Mouse (Mus musculus): ENCODE data around the gene Mpdu1.
"Not testable (repeated sequence)": the region's sequence is repeated elsewhere in the genome, so short reads cannot be mapped to it uniquely, and the experiment has no call there.

Gene Mpdu1

GRCm38 (mm10) chr11:69662213-69662966, at the start of gene Mpdu1:
Gene Mpdu1 (minus strand): TSS chr11:69662642.
- DNase-seq, result peak; percentile 100

- no peak for DNase-seq
Observed at GRCm38 (mm10) chr11:69711082-69711481, 48.6 kb upstream of the Mpdu1 start.

GRCm38 (mm10) chr11:69710470-69710869, 48.0 kb upstream of the Mpdu1 start:
- no peak for DNase-seq

GRCm38 (mm10) chr11:69709554-69710446, 47.4 kb upstream of the Mpdu1 start:
- no peak for DNase-seq

- no peak for DNase-seq
Observed at GRCm38 (mm10) chr11:69708614-69709265, 46.3 kb upstream of the Mpdu1 start.

- DNase-seq, result no peak
Observed at GRCm38 (mm10) chr11:69707873-69708381, 45.5 kb upstream of the Mpdu1 start.

GRCm38 (mm10) chr11:69707480-69707847, 45.0 kb upstream of the Mpdu1 start:
- DNase-seq, result no peak

- DNase-seq, result peak; percentile 99
Observed at GRCm38 (mm10) chr11:69706775-69707479, 44.5 kb upstream of the Mpdu1 start.

GRCm38 (mm10) chr11:69704613-69705010, 42.2 kb upstream of the Mpdu1 start:
- DNase-seq, result no peak

GRCm38 (mm10) chr11:69703814-69704612, 41.6 kb upstream of the Mpdu1 start:
- peak; percentile 60 for DNase-seq

- not testable (repeated sequence) for DNase-seq
Observed at GRCm38 (mm10) chr11:69703381-69703780, 40.9 kb upstream of the Mpdu1 start.

GRCm38 (mm10) chr11:69702886-69703285, 40.4 kb upstream of the Mpdu1 start:
- not testable (repeated sequence) for DNase-seq

- DNase-seq, result peak; percentile 84
Observed at GRCm38 (mm10) chr11:69699595-69699994, 37.2 kb upstream of the Mpdu1 start.

GRCm38 (mm10) chr11:69698574-69698973, 36.1 kb upstream of the Mpdu1 start:
- DNase-seq, result no peak

- DNase-seq, result peak; percentile 72
Observed at GRCm38 (mm10) chr11:69697396-69697795, 35.0 kb upstream of the Mpdu1 start.

GRCm38 (mm10) chr11:69695361-69696181, 33.1 kb upstream of the Mpdu1 start, which contains the start of the genes Tnfsf12 and Tnfsfm13:
Gene Tnfsf12 (minus strand): TSS chr11:69695849.
Gene Tnfsfm13 (minus strand): TSS chr11:69696098.
- DNase-seq, result peak; percentile 99

- no peak for DNase-seq
Observed at GRCm38 (mm10) chr11:69695046-69695360, 32.6 kb upstream of the Mpdu1 start.

- DNase-seq, result peak; percentile 93
Observed at GRCm38 (mm10) chr11:69693421-69693965, 31.1 kb upstream of the Mpdu1 start.

GRCm38 (mm10) chr11:69692863-69693262, 30.4 kb upstream of the Mpdu1 start:
- peak; percentile 92 for DNase-seq

- peak; percentile 98 for DNase-seq
Observed at GRCm38 (mm10) chr11:69692196-69692811, 29.9 kb upstream of the Mpdu1 start.
